Mouse (Mus musculus) frontal cortex, adult (tissue): Measurements from ENCODE around the gene Ogfrl1.

ENCODE experiments used
- ATAC-seq: cut with Nextera tagmentation; 2 replicates; pipeline ENCODE4 v1.9.2; 2017; ENCODE audit warnings: mild to moderate bottlenecking, moderate library complexity, mixed read lengths; ENCODE audit not compliant: low TSS enrichment

The Ogfrl1 gene

DNA sequence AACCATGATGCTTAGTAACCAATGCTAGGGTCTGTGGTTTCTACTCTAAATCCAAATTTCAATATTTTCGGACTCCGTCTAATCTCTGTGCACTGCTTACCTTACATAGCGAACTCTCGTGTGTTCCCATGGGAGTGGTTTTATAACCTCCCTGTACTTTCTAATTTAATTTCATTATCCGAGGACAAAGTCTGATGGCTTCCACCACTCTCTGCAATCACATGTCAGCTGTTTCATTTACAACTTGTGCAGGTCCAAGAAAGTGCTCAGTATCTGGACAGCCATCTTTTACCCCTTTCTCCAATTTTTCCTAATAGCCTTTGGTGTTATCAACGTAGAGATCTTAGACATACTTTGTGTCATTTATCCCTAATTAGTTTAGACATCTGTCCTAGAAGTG, 44.7 kb downstream of the Ogfrl1 start:
- ATAC-seq, result no peak

DNA sequence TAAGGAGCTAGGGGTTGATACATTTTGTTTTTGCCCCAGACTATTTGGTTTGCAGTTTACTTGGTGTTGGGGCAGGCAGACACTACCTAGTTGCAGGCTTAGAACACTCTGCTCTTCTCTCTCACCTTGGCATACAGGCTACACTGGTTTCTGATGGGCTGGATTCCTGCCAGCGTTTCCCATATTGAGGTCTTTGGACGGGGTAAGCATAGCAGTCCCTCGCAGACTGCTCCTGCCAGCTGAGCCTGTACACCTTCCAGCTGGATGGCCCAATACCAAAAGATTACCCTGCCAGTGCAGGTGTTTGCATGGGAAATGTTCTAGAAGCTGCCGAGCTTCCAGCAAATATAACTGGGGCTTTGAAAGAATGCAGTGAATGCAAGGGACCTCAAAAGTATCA, 45.8 kb downstream of the Ogfrl1 start:
- ATAC-seq, result no peak

DNA sequence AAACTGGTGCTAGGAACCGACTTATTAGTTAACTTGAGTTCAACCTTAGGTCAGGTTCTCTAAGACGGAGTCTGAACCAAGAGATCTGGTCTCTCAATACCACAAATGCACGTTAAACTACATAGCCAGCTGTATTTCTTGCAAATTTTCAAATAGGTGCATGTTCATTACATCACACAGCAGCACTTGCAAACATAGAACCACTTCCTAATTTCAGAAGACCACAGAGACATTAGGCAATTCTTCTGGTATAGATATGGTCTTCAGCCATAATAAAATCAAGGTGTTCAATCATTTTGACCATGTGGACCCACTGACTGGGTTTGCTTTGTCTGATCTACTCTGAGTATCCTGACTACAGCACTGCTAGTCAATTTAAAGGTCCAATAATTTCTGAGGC, 51.9 kb downstream of the Ogfrl1 start:
- ATAC-seq, result no peak

DNA sequence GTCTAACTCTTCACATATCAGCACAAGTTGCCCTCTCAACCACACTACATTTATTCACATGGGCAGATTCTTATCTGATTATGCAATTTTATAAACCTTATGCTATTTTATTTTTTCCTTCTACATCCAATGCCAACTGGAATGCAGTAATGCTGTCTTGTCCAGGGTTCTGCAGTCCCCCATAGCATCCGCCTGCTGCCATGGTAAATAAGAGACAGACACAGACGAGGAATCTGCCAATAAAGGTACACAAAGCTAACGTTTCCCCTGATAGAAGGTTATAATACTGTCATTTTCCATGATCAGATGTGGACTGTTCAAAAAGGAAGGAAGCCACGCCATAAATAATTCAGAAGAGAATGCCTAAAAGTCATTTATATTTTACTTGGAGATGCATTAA, 54.7 kb downstream of the Ogfrl1 start:
- ATAC-seq, result no peak

- no peak for ATAC-seq
These were observed 55.3 kb downstream of the Ogfrl1 start for GRCm38 (mm10) chr1:23342224-23342623.

- ATAC-seq, result no peak
These were observed 61.7 kb downstream of the Ogfrl1 start for GRCm38 (mm10) chr1:23335726-23336363.

DNA sequence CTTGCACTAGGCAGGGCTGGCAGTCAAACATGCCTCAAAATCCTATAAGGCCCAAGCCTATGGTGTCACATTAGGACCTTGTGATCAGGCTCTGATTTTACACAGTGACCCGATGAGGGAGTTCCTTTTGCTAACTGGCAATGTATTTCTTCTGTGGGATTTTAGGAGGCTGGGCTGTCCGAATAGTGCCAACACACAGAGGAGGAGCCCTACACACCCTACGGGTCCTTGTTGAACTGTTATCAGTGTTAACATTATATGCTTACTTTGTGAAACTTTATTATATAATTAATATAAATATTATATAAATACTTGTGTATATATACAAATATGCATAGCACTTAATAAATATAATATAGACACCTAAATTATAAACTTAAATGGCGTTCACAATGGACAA, 62.5 kb downstream of the Ogfrl1 start:
- no peak for ATAC-seq

DNA sequence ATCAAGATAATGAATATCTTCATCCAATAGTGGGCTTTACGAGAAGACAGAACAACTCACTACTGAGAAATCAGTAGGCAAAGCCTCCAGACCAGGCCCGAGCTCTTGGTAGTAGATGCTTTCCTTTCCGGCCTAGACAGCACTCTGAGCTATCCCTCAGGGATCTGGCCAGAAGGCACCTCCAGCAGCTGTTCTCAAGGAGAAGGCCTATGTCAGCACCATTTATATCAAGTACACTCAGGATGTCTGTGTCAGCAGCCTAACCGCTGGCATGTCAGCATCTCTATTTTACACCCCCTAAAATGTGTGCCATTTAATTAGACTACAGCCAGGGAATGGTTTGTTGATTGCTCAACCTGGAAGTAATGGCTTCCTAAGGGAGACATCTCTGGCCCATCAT, 65.4 kb downstream of the Ogfrl1 start:
- ATAC-seq, result no peak

DNA sequence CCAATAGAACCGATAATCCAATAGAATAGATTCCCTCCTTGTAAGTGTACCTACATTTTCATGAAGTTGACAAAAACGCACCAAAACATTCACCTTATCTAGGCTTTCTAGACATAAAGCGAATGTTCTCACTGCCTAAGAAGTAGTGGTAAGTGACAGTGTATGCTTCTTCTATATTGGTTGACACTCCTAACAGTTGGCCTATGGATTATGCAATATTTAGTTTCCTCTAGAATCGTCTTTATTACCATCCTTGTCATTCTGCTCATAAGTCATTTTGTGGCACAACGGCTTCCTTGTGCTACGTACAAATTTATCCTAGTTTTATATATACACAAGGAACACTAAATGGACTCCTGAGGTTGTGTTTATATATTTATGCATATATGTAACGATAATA, 72.4 kb downstream of the Ogfrl1 start:
- ATAC-seq, result no peak

GRCm38 (mm10) chr1:23324226-23324625, 73.3 kb downstream of the Ogfrl1 start:
- ATAC-seq, result no peak

DNA sequence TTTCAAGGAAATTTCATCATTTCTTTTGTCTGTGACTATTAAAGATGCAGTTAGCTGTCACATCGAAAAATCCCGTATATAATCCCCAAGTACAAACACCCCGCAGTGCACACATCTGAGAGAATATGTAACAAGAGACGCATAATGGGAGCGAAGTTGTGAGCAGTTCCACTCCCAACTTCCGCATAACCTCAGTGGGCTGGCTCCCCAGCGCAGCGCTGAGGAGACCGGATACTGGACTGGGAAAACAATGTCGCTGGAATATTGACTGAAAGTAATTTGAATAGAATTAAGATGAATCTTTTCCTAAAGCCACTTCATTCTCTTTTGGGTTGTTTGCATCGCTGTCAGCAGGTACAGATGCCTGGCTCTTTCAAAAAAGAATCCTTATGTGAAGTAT, 74.3 kb downstream of the Ogfrl1 start:
- no peak for ATAC-seq

DNA sequence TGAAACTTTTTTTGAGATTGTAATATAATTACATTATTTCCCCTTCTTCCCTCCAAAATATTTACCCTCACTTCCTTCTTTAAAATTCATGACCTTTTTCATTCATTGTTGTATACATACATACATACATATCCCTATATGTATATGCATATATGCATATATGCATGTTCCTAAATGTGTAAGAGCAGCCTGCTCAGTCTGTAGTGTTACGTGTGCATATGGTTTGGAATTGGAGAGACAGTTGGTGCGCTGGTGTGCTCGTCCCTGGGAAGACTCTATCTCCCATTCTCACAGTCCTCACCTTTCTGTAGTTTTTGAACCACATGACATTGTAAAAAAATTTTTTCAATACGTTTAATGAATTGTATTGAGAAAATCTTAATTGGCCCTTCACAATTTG, 75.4 kb downstream of the Ogfrl1 start:
- ATAC-seq, result no peak

DNA sequence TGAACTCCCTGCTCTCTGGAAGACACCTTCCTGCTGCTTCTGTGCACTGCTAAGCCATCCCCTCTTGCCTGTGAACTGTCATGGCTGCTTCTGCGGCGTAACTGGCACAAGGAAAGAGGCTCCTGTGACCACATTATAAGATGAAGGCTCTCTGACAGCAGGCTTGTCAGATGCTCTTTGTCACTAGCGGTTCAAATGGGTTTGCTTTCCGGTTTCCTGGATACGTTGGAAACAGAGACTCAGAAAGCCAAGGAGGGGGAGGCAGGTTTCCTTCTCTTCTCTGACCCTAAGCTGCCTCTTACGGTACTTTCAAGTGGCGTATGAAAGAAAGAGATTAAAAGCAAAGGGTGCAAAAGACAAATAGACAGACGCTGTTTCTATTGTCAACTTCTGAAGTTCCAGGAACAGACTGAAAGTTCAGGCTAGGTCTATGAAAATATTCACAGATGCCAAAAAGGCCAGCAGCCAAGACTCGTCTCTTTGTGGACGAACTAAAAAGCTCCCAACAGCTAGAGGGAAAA, 76.2 kb downstream of the Ogfrl1 start:
- ATAC-seq, result peak; percentile 54; the same call in 1 of the 2 replicates

- ATAC-seq, result no peak
These were observed 76.9 kb downstream of the Ogfrl1 start for GRCm38 (mm10) chr1:23320591-23321195.
